Mouse (Mus musculus) cortical plate, adult 2 months (tissue): ENCODE results near the gene Esm1.

Source experiments
- CTCF ChIP-seq: fragments of 200-500 bp; IDR thresholded peaks from 2 replicates; pipeline ENCODE4 v1.5.1; 2011; ENCODE audit warnings: mild to moderate bottlenecking, control low read depth, low read length; ENCODE audit not compliant: insufficient read depth; ENCODE audit errors: extremely low read depth
- POLR2A ChIP-seq: fragments of 200-500 bp; IDR thresholded peaks from 2 replicates; pipeline ENCODE4 v1.6.1; 2011; ENCODE audit warnings: mild to moderate bottlenecking, low read length, control low read depth; ENCODE audit not compliant: insufficient read depth; ENCODE audit errors: extremely low read depth

GRCm38 (mm10) chr13:113227666-113228463 lies 18.4 kb downstream of the Esm1 start:
- TF ChIP-seq CTCF (0 out of 2 replicates have a peak, but pooled peaks have one; percentile 7), POLR2A (no peak)
